Mouse (Mus musculus): ENCODE measurements at regions not wholly inside any gene's neighbourhood (a gene's known extent, or its start where the extent isn't known, plus 50 kb on each side); places are given as distances from the start of the nearest gene placed in this dataset.

GRCm38 (mm10) chr2:159481399-159482080, 686.9 kb downstream of the Dhx35 start:
- Histone ChIP-seq H3K4me3 (replicated peaks; ENCODE audit: low read length) (no peak overlapping the region), H3K9ac (ENCODE audit: low read length) (no peak overlapping the region), H3K36me3 (ENCODE audit: control insufficient read depth, insufficient read depth, low read length) (no peaks in the 10 kb centered on the region), H3K27me3 (ENCODE audit: control insufficient read depth, insufficient read depth, low read length) (no peaks in the 10 kb centered on the region), H3K4me1 (ENCODE audit: control insufficient read depth, insufficient read depth, low read length) (no peaks in the 10 kb centered on the region), H3K9me3 (replicated peaks; ENCODE audit: control insufficient read depth, low read length) (no peaks in the 10 kb centered on the region), H3K27ac (ENCODE audit: low read length) (no peak overlapping the region), H3K4me2 (ENCODE audit: low read depth, low read length) (no peak overlapping the region)
- no peak for ATAC-seq (ENCODE audit: insufficient read depth, low FRiP score)
- 60% methylated on average over 6 of the region's 6 CpGs for WGBS

- H3K9me3 ChIP-seq (replicated peaks; ENCODE audit: control insufficient read depth, low read length): no peaks in the 10 kb centered on the region
- no peak for ATAC-seq (ENCODE audit: insufficient read depth, low FRiP score)
- H3K9ac ChIP-seq (ENCODE audit: low read length): no peak overlapping the region
- no peaks in the 10 kb centered on the region for H3K36me3 ChIP-seq (ENCODE audit: control insufficient read depth, insufficient read depth, low read length)
- WGBS: 38% methylated on average over 3 of the region's 3 CpGs
- H3K4me3 ChIP-seq (replicated peaks; ENCODE audit: low read length): no peak overlapping the region
- no peak overlapping the region for H3K4me2 ChIP-seq (ENCODE audit: low read depth, low read length)
- H3K27me3 ChIP-seq (ENCODE audit: control insufficient read depth, insufficient read depth, low read length): no peaks in the 10 kb centered on the region
- H3K4me1 ChIP-seq (ENCODE audit: control insufficient read depth, insufficient read depth, low read length): no peaks in the 10 kb centered on the region
- no peak overlapping the region for H3K27ac ChIP-seq (ENCODE audit: low read length)
Observed at GRCm38 (mm10) chr2:159491090-159491489, 696.5 kb downstream of the Dhx35 start.

- Histone ChIP-seq H3K4me2 (ENCODE audit: low read depth, low read length) (no peak overlapping the region), H3K9ac (ENCODE audit: low read length) (no peak overlapping the region), H3K27me3 (ENCODE audit: control insufficient read depth, insufficient read depth, low read length) (no peaks in the 10 kb centered on the region), H3K27ac (ENCODE audit: low read length) (no peak overlapping the region), H3K9me3 (replicated peaks; ENCODE audit: control insufficient read depth, low read length) (no peaks in the 10 kb centered on the region), H3K4me3 (replicated peaks; ENCODE audit: low read length) (no peak overlapping the region), H3K36me3 (ENCODE audit: control insufficient read depth, insufficient read depth, low read length) (no peaks in the 10 kb centered on the region), H3K4me1 (ENCODE audit: control insufficient read depth, insufficient read depth, low read length) (no peaks in the 10 kb centered on the region)
- no peak for ATAC-seq (ENCODE audit: insufficient read depth, low FRiP score)
- WGBS: 68% methylated on average over 2 of the region's 2 CpGs
Observed at GRCm38 (mm10) chr2:159498691-159499090, 704.1 kb downstream of the Dhx35 start.

- Histone ChIP-seq H3K36me3 (ENCODE audit: control insufficient read depth, insufficient read depth, low read length) (no peaks in the 10 kb centered on the region), H3K9me3 (replicated peaks; ENCODE audit: control insufficient read depth, low read length) (no peaks in the 10 kb centered on the region), H3K9ac (ENCODE audit: low read length) (no peak overlapping the region), H3K4me2 (ENCODE audit: low read depth, low read length) (no peak overlapping the region), H3K4me1 (ENCODE audit: control insufficient read depth, insufficient read depth, low read length) (no peaks in the 10 kb centered on the region), H3K27ac (ENCODE audit: low read length) (no peak overlapping the region), H3K27me3 (ENCODE audit: control insufficient read depth, insufficient read depth, low read length) (no peaks in the 10 kb centered on the region), H3K4me3 (replicated peaks; ENCODE audit: low read length) (no peak overlapping the region)
- ATAC-seq (ENCODE audit: insufficient read depth, low FRiP score): no peak
- WGBS: 66% methylated on average over 3 of the region's 3 CpGs
Observed at GRCm38 (mm10) chr2:159501039-159501438, 706.4 kb downstream of the Dhx35 start.

GRCm38 (mm10) chr2:159519066-159519465, 724.5 kb downstream of the Dhx35 start:
- Histone ChIP-seq H3K4me3 (replicated peaks; ENCODE audit: low read length) (no peak overlapping the region), H3K4me1 (ENCODE audit: control insufficient read depth, insufficient read depth, low read length) (no peaks in the 10 kb centered on the region), H3K36me3 (ENCODE audit: control insufficient read depth, insufficient read depth, low read length) (no peaks in the 10 kb centered on the region), H3K27ac (ENCODE audit: low read length) (no peak overlapping the region), H3K9ac (ENCODE audit: low read length) (no peak overlapping the region), H3K27me3 (ENCODE audit: control insufficient read depth, insufficient read depth, low read length) (no peaks in the 10 kb centered on the region), H3K4me2 (ENCODE audit: low read depth, low read length) (no peak overlapping the region), H3K9me3 (replicated peaks; ENCODE audit: control insufficient read depth, low read length) (no peaks in the 10 kb centered on the region)
- 57% methylated on average over 4 of the region's 4 CpGs for WGBS
- no peak for ATAC-seq (ENCODE audit: insufficient read depth, low FRiP score)

GRCm38 (mm10) chr2:159523739-159524138, 729.1 kb downstream of the Dhx35 start:
- Histone ChIP-seq H3K27ac (ENCODE audit: low read length) (no peak overlapping the region), H3K9me3 (replicated peaks; ENCODE audit: control insufficient read depth, low read length) (no peaks in the 10 kb centered on the region), H3K36me3 (ENCODE audit: control insufficient read depth, insufficient read depth, low read length) (no peaks in the 10 kb centered on the region), H3K4me2 (ENCODE audit: low read depth, low read length) (no peak overlapping the region), H3K27me3 (ENCODE audit: control insufficient read depth, insufficient read depth, low read length) (no peaks in the 10 kb centered on the region), H3K9ac (ENCODE audit: low read length) (no peak overlapping the region), H3K4me1 (ENCODE audit: control insufficient read depth, insufficient read depth, low read length) (no peaks in the 10 kb centered on the region), H3K4me3 (replicated peaks; ENCODE audit: low read length) (no peak overlapping the region)
- no peak for ATAC-seq (ENCODE audit: insufficient read depth, low FRiP score)
- WGBS: 57% methylated on average over 2 of the region's 2 CpGs

- no peak overlapping the region for H3K9ac ChIP-seq (ENCODE audit: low read length)
- no peak overlapping the region for H3K4me3 ChIP-seq (replicated peaks; ENCODE audit: low read length)
- no peak overlapping the region for H3K27ac ChIP-seq (ENCODE audit: low read length)
- WGBS: 55% methylated on average over 2 of the region's 2 CpGs
- no peaks in the 10 kb centered on the region for H3K9me3 ChIP-seq (replicated peaks; ENCODE audit: control insufficient read depth, low read length)
- no peaks in the 10 kb centered on the region for H3K27me3 ChIP-seq (ENCODE audit: control insufficient read depth, insufficient read depth, low read length)
- no peak for ATAC-seq (ENCODE audit: insufficient read depth, low FRiP score)
- H3K4me1 ChIP-seq (ENCODE audit: control insufficient read depth, insufficient read depth, low read length): no peaks in the 10 kb centered on the region
- H3K4me2 ChIP-seq (ENCODE audit: low read depth, low read length): no peak overlapping the region
- no peaks in the 10 kb centered on the region for H3K36me3 ChIP-seq (ENCODE audit: control insufficient read depth, insufficient read depth, low read length)
Observed at GRCm38 (mm10) chr2:159534951-159535350, 740.3 kb downstream of the Dhx35 start.

- Histone ChIP-seq H3K27ac (ENCODE audit: low read length) (no peak overlapping the region), H3K27me3 (ENCODE audit: control insufficient read depth, insufficient read depth, low read length) (no peaks in the 10 kb centered on the region), H3K9ac (ENCODE audit: low read length) (no peak overlapping the region), H3K4me1 (ENCODE audit: control insufficient read depth, insufficient read depth, low read length) (no peaks in the 10 kb centered on the region), H3K9me3 (replicated peaks; ENCODE audit: control insufficient read depth, low read length) (no peaks in the 10 kb centered on the region), H3K36me3 (ENCODE audit: control insufficient read depth, insufficient read depth, low read length) (no peaks in the 10 kb centered on the region), H3K4me3 (replicated peaks; ENCODE audit: low read length) (no peak overlapping the region), H3K4me2 (ENCODE audit: low read depth, low read length) (no peak overlapping the region)
- ATAC-seq (ENCODE audit: insufficient read depth, low FRiP score): no peak
Observed at GRCm38 (mm10) chr2:159539261-159539660, 744.7 kb downstream of the Dhx35 start.

GRCm38 (mm10) chr2:159557567-159557966, 763.0 kb downstream of the Dhx35 start:
- Histone ChIP-seq H3K9me3 (replicated peaks; ENCODE audit: control insufficient read depth, low read length) (no peaks in the 10 kb centered on the region), H3K36me3 (ENCODE audit: control insufficient read depth, insufficient read depth, low read length) (no peaks in the 10 kb centered on the region), H3K4me1 (ENCODE audit: control insufficient read depth, insufficient read depth, low read length) (no peaks in the 10 kb centered on the region), H3K9ac (ENCODE audit: low read length) (no peak overlapping the region), H3K27ac (ENCODE audit: low read length) (no peak overlapping the region), H3K4me3 (replicated peaks; ENCODE audit: low read length) (no peak overlapping the region), H3K4me2 (ENCODE audit: low read depth, low read length) (no peak overlapping the region), H3K27me3 (ENCODE audit: control insufficient read depth, insufficient read depth, low read length) (no peaks in the 10 kb centered on the region)
- no peak for ATAC-seq (ENCODE audit: insufficient read depth, low FRiP score)
- WGBS: 78% methylated on average over 3 of the region's 3 CpGs
